Mouse (Mus musculus) c-Kit-negative CD71-positive TER-119-positive erythroid progenitor cells, embryonic 14.5 days (primary cell): ENCODE data around the gene Wipf2.
A peak's percentile ranks its signal among the peaks of the same experiment; 100 is the strongest.
"Not testable (repeated sequence)": the region's sequence is repeated elsewhere in the genome, so short reads cannot be mapped to it uniquely, and the experiment has no call there.

Source experiments
- DNase-seq: peaks from one replicate; pipeline ENCODE4 v3.0.0-alpha.2; 2013; ENCODE audit warnings: low read depth, low spot score

Wipf2 gene

GRCm38 (mm10) chr11:98931513-98932292 lies 68.3 kb downstream of the Wipf2 start:
- DNase-seq, result no peak

GRCm38 (mm10) chr11:98932293-98933091 lies 69.1 kb downstream of the Wipf2 start:
- DNase-seq, result no peak

- DNase-seq, result no peak
These were observed 69.7 kb downstream of the Wipf2 start for GRCm38 (mm10) chr11:98933151-98933550.

- DNase-seq, result not testable (repeated sequence)
These were observed 70.4 kb downstream of the Wipf2 start for GRCm38 (mm10) chr11:98933847-98934246.

GRCm38 (mm10) chr11:98934367-98934766 lies 70.9 kb downstream of the Wipf2 start:
- no peak for DNase-seq

- DNase-seq, result no peak
These were observed 71.7 kb downstream of the Wipf2 start for GRCm38 (mm10) chr11:98935123-98935522.

GRCm38 (mm10) chr11:98936170-98936569 lies 72.7 kb downstream of the Wipf2 start:
- no peak for DNase-seq

- DNase-seq, result no peak
These were observed 73.4 kb downstream of the Wipf2 start for GRCm38 (mm10) chr11:98936606-98937409.

GRCm38 (mm10) chr11:98937410-98937913 lies 74.0 kb downstream of the Wipf2 start:
- no peak for DNase-seq

- DNase-seq, result no peak
These were observed 74.7 kb downstream of the Wipf2 start for GRCm38 (mm10) chr11:98937914-98938694.

GRCm38 (mm10) chr11:98938701-98939083 lies 75.3 kb downstream of the Wipf2 start:
- no peak for DNase-seq

GRCm38 (mm10) chr11:98939084-98939952 lies 75.9 kb downstream of the Wipf2 start:
- no peak for DNase-seq

GRCm38 (mm10) chr11:98939953-98940641 lies 76.7 kb downstream of the Wipf2 start:
- no peak for DNase-seq

- DNase-seq, result no peak
These were observed 77.3 kb downstream of the Wipf2 start for GRCm38 (mm10) chr11:98940776-98941175.

- no peak for DNase-seq
These were observed 77.9 kb downstream of the Wipf2 start for GRCm38 (mm10) chr11:98941341-98941825.

GRCm38 (mm10) chr11:98941826-98942550 lies 78.5 kb downstream of the Wipf2 start:
- peak; percentile 29 for DNase-seq

- no peak for DNase-seq
These were observed 79.1 kb downstream of the Wipf2 start for GRCm38 (mm10) chr11:98942555-98942922.

- DNase-seq, result no peak
These were observed 79.6 kb downstream of the Wipf2 start for GRCm38 (mm10) chr11:98942923-98943641.
